Mouse (Mus musculus): Measurements from ENCODE around the gene Shtn1. TPM values are rescaled to one million over a fixed set of nuclear protein-coding genes. Genes with fewer than 3 reads are reported as not detected.

Shtn1 gene
- polyA plus RNA-seq, 1 experiment, result 1.7 TPM

DNA sequence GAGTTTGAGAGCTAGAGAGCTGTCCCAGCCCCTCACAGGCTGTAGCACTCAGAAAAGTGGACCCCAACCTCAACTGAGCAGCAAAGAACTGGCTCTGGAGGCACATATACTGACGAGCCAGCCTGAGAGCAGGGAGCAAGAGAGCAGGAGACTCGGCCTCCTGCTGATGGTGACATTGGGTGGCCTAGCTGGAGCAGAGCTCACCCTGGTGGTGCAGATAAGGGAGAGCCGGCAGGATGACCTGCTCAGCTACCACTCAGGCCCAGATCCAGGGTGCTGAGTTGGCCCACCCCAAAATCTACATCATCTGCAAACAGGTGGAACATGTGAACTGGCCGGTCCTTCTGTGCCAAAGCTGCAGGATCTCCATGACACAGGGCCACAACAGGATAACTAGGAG, 8.4 kb upstream of the Shtn1 start:
- Histone ChIP-seq H3K27ac (ENCODE audit: control insufficient read depth, insufficient read depth, low read length) (no peak overlapping the region), H3K36me3 (ENCODE audit: control insufficient read depth, insufficient read depth, low read length) (no peaks in the 10 kb centered on the region), H3K4me3 (ENCODE audit: control insufficient read depth, insufficient read depth, low read length) (no peak overlapping the region), H3K27me3 (ENCODE audit: control insufficient read depth, insufficient read depth, low read length) (no peaks in the 10 kb centered on the region), H3K4me1 (replicated peaks; ENCODE audit: control insufficient read depth, insufficient read depth, low read length) (no peaks in the 10 kb centered on the region)
- 62% methylated on average over 4 of the region's 4 CpGs for WGBS
- TF ChIP-seq CTCF (IDR thresholded peaks at IDR 0.05; ENCODE audit: borderline replicate concordance, control insufficient read depth, extremely low read depth, insufficient read depth, low read length, poor library complexity) (no peak), POLR2A (IDR thresholded peaks at IDR 0.05; ENCODE audit: control insufficient read depth, extremely low read depth, insufficient read depth, low read length, poor library complexity) (no peak)
- no peak for DNase-seq

DNA sequence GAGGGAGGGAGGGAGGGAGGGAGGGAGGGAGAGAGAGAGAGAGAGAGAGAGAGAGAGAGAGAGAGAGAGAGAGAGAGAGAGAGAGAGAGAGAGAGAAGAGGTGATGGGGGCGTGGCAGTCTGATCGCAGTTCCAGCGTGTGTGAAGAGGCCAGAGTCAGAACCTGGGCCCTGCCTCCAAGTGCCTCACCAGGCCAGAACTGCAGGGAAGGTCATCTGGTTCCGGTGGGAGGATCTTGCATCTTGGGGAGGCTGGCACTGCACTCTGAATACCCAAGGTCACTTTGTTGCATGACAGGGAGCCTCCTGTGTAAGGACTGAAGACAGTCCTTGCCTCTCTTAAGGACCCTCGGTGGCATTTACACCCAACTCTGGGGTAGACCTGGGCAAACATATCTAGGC, 231 bp upstream of the Shtn1 start:
- DNase-seq, result no peak
- TF ChIP-seq CTCF (IDR thresholded peaks at IDR 0.05; ENCODE audit: borderline replicate concordance, control insufficient read depth, extremely low read depth, insufficient read depth, low read length, poor library complexity) (no peak), POLR2A (IDR thresholded peaks at IDR 0.05; ENCODE audit: control insufficient read depth, extremely low read depth, insufficient read depth, low read length, poor library complexity) (no peak)

DNA sequence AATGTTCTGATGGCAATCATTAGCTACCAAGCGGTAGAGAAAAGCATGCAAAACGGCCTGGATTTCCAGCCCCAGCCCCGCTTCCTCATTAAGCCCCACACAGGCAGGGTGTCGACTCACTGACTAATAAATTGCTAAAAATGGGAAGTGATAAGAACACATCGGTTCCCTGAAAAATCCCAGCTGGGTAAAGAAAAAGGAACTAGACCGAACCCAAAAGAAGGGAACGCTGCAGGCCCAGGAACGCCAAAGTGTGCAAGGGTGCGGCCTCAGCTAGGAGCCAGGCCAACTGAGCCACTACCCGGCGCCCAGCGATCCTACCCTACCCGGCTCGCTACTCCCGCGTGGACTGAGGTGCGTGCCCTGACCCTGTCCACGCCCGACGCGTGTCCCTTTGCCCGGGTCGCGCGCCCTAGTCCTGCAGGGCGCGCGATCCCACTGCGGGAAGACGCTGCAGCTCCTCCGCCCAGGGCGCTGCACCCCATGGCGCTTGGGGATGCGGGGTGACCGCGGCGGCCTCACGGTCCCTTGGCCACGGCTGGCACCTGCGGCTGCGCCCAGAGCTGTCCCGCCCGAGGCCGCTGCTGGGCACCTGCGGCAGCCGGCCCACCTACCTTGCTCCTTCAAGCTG, 944 bp downstream of the Shtn1 start:
- Histone ChIP-seq H3K4me3 (ENCODE audit: control insufficient read depth, insufficient read depth, low read length) (peak overlapping the region; percentile 40), H3K27me3 (ENCODE audit: control insufficient read depth, insufficient read depth, low read length) (peaks cover 4% of the 10 kb centered on the region), H3K4me1 (replicated peaks; ENCODE audit: control insufficient read depth, insufficient read depth, low read length) (no peaks in the 10 kb centered on the region), H3K27ac (ENCODE audit: control insufficient read depth, insufficient read depth, low read length) (no peak overlapping the region), H3K36me3 (ENCODE audit: control insufficient read depth, insufficient read depth, low read length) (no peaks in the 10 kb centered on the region)
- DNase-seq, result no peak
- no peak for TF ChIP-seq POLR2A (IDR thresholded peaks at IDR 0.05; ENCODE audit: control insufficient read depth, extremely low read depth, insufficient read depth, low read length, poor library complexity)
- TF ChIP-seq CTCF (IDR thresholded peaks at IDR 0.05; ENCODE audit: borderline replicate concordance, control insufficient read depth, extremely low read depth, insufficient read depth, low read length, poor library complexity), result 0 out of 2 replicates have a peak, but pooled peaks have one; percentile 6
- WGBS, result 4% methylated on average over 46 of the region's 46 CpGs

More for the DNA sequence above, 231 bp upstream of the Shtn1 start:
- no peak overlapping the region for H3K27ac ChIP-seq (ENCODE audit: control insufficient read depth, insufficient read depth, low read length)
- 27% methylated on average over 5 of the region's 5 CpGs for WGBS
- no peaks in the 10 kb centered on the region for H3K4me1 ChIP-seq (replicated peaks; ENCODE audit: control insufficient read depth, insufficient read depth, low read length)
- H3K27me3 ChIP-seq (ENCODE audit: control insufficient read depth, insufficient read depth, low read length), result peaks cover 4% of the 10 kb centered on the region
- no peak overlapping the region for H3K4me3 ChIP-seq (ENCODE audit: control insufficient read depth, insufficient read depth, low read length)
- H3K36me3 ChIP-seq (ENCODE audit: control insufficient read depth, insufficient read depth, low read length), result no peaks in the 10 kb centered on the region

DNA sequence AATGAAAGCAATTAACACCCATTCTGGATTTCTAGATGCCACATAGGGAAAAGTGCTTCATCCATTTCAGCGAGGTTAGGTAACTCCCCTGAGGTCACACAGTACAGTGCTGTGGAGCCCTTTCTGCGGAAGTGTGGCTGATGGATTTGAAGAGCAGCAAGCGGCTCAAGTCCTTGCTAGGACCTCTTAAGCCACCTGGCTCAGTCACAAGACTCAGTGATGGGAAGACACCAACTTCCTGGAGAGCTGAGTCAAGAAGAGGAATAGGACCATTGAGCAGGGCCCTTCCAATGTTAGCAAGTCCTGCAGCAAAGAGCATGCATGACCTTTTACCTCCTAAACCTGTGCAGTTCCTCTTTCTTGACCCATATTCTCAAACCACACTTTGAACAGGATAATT, 1.5 kb downstream of the Shtn1 start:
- no peaks in the 10 kb centered on the region for H3K36me3 ChIP-seq (ENCODE audit: control insufficient read depth, insufficient read depth, low read length)
- no peak overlapping the region for H3K27ac ChIP-seq (ENCODE audit: control insufficient read depth, insufficient read depth, low read length)
- WGBS, result 68% methylated on average over 3 of the region's 3 CpGs
- no peak overlapping the region for H3K4me3 ChIP-seq (ENCODE audit: control insufficient read depth, insufficient read depth, low read length)
- no peak for DNase-seq
- no peak for TF ChIP-seq CTCF (IDR thresholded peaks at IDR 0.05; ENCODE audit: borderline replicate concordance, control insufficient read depth, extremely low read depth, insufficient read depth, low read length, poor library complexity)
- TF ChIP-seq POLR2A (IDR thresholded peaks at IDR 0.05; ENCODE audit: control insufficient read depth, extremely low read depth, insufficient read depth, low read length, poor library complexity), result no peak
- peaks cover 4% of the 10 kb centered on the region for H3K27me3 ChIP-seq (ENCODE audit: control insufficient read depth, insufficient read depth, low read length)
- H3K4me1 ChIP-seq (replicated peaks; ENCODE audit: control insufficient read depth, insufficient read depth, low read length), result no peaks in the 10 kb centered on the region

DNA sequence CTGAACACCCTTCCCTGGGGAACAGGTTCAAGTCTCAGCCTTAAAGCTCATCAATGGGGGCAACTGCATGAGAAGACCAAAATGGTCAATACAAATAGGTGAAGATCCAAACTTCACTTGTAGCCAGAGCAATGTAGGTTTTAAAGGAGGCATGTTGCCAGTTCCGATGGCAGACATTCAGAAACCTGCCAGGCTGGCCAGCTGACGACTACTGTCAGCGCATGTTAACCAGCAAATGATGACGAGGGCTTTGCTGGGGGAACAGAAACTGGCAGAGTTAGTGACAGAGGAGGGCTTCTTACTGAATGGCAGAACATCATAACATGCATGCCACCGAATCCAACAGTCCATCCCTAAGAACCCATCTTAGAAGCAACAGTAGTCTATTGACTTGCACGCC, 2.9 kb downstream of the Shtn1 start:
- H3K27me3 ChIP-seq (ENCODE audit: control insufficient read depth, insufficient read depth, low read length), result peaks cover 4% of the 10 kb centered on the region
- no peak overlapping the region for H3K27ac ChIP-seq (ENCODE audit: control insufficient read depth, insufficient read depth, low read length)
- 94% methylated on average over 6 of the region's 6 CpGs for WGBS
- no peak overlapping the region for H3K4me3 ChIP-seq (ENCODE audit: control insufficient read depth, insufficient read depth, low read length)
- no peak for TF ChIP-seq CTCF (IDR thresholded peaks at IDR 0.05; ENCODE audit: borderline replicate concordance, control insufficient read depth, extremely low read depth, insufficient read depth, low read length, poor library complexity)
- H3K4me1 ChIP-seq (replicated peaks; ENCODE audit: control insufficient read depth, insufficient read depth, low read length), result no peaks in the 10 kb centered on the region
- no peaks in the 10 kb centered on the region for H3K36me3 ChIP-seq (ENCODE audit: control insufficient read depth, insufficient read depth, low read length)
- no peak for DNase-seq

DNA sequence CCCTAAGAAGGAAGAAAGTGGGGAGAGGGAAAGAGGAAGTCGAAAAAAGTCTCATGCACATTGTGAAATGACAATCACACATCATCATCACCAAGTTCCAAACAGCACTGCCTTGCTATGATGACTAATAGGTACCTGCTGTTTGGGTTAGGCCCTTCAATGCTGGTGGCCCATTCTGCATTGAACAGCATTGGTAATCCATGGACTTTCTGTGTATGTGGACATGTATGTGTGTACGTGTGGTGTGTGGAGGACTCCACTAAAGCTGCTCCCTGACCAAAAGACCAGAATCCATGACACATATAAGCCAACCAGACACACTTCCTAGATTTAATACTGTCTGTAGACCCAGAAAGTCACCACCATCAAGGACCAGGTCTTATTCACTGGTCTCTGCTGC, 3.9 kb downstream of the Shtn1 start:
- H3K4me1 ChIP-seq (replicated peaks; ENCODE audit: control insufficient read depth, insufficient read depth, low read length), result no peaks in the 10 kb centered on the region
- no peak overlapping the region for H3K27ac ChIP-seq (ENCODE audit: control insufficient read depth, insufficient read depth, low read length)
- H3K36me3 ChIP-seq (ENCODE audit: control insufficient read depth, insufficient read depth, low read length), result no peaks in the 10 kb centered on the region
- DNase-seq, result no peak
- WGBS, result 81% methylated on average over 2 of the region's 2 CpGs
- TF ChIP-seq POLR2A (IDR thresholded peaks at IDR 0.05; ENCODE audit: control insufficient read depth, extremely low read depth, insufficient read depth, low read length, poor library complexity) (no peak), CTCF (IDR thresholded peaks at IDR 0.05; ENCODE audit: borderline replicate concordance, control insufficient read depth, extremely low read depth, insufficient read depth, low read length, poor library complexity) (no peak)
- H3K27me3 ChIP-seq (ENCODE audit: control insufficient read depth, insufficient read depth, low read length), result peaks cover 4% of the 10 kb centered on the region
- H3K4me3 ChIP-seq (ENCODE audit: control insufficient read depth, insufficient read depth, low read length), result no peak overlapping the region

DNA sequence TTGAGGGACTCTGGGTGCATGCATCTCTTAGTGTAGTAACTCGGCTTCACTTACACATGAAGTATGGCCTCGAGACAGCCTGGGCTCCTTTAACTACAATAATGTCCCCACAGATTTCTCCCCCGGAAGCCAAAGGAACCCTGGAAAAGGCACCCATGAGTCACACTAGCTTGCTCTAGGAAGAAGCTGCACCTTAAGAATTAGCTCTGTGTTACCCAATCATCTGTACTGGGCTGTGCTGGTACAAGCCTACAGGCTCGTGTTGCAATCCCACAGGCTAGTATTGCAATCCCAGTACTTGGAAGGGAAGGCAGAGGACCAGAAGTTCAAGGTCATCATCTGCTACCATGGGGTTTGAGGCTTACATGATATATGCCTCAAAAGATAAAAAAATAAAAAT, 4.5 kb downstream of the Shtn1 start:
- H3K36me3 ChIP-seq (ENCODE audit: control insufficient read depth, insufficient read depth, low read length), result no peaks in the 10 kb centered on the region
- WGBS, result 86% methylated on average over 4 of the region's 4 CpGs
- H3K4me3 ChIP-seq (ENCODE audit: control insufficient read depth, insufficient read depth, low read length), result no peak overlapping the region
- peaks cover 4% of the 10 kb centered on the region for H3K27me3 ChIP-seq (ENCODE audit: control insufficient read depth, insufficient read depth, low read length)
- H3K4me1 ChIP-seq (replicated peaks; ENCODE audit: control insufficient read depth, insufficient read depth, low read length), result no peaks in the 10 kb centered on the region
- no peak for TF ChIP-seq POLR2A (IDR thresholded peaks at IDR 0.05; ENCODE audit: control insufficient read depth, extremely low read depth, insufficient read depth, low read length, poor library complexity)
- no peak for TF ChIP-seq CTCF (IDR thresholded peaks at IDR 0.05; ENCODE audit: borderline replicate concordance, control insufficient read depth, extremely low read depth, insufficient read depth, low read length, poor library complexity)
- H3K27ac ChIP-seq (ENCODE audit: control insufficient read depth, insufficient read depth, low read length), result no peak overlapping the region
- DNase-seq, result no peak

Data from thymus, adult 2 months (tissue).